Mouse (Mus musculus) naive thymus-derived CD4-positive, alpha-beta T cell, adult 5 months (primary cell): ENCODE results near the gene Amt. TPM values are rescaled to one million over a fixed set of nuclear protein-coding genes. Genes with fewer than 3 reads are reported as not detected.

Experiments
- polyA plus RNA-seq: library from polyadenylated mRNA; unstranded; fragments of 100-300 nt; shearing (Covaris generic); gene quantifications from one replicate; pipeline ENCODE4 v1.2.1, GENCODE M21; 2017

Gene Amt
- 0.32 TPM for polyA plus RNA-seq

DNA sequence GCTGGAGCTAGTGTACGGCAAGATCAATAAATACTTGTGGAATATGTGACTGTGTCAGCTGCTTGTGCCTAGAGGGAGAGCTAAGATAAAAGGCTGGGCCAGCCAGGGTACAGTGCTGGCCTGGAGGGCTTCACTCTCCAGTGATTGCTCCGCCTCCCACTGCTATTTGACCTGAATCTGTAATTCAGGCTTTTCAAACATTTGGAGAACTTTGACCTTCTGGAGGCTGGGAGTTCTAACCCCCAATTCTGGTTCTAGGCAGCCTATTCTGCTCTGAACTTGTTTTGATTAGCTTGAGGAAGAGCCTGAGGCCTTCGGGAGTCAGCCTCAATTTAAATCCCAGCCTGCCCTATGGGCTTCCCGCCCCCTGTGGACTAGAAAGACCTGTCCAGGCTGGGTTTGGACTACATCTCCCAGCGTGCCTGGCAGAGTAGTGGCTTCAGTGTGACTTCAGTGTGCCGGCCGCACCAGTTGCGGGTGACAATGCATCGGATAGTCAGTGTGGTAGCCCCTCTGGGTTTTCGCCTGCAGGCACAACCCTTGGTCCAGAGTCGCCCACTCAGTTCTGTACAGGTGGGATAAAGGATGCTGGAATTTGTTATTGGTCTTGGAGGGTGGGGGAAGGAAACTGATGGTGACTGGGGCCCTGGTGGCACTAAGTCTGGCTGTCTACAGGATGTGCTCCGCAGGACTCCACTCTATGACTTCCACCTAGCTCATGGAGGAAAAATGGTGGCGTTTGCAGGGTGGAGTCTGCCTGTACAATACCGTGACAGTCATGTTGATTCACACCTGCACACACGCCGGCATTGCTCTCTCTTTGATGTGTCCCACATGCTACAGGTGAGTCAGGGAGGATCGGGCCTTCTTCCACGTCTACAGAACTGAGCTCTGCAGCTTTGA is at the start of gene Amt:
Gene Amt (plus strand): TSS at position 401 of the 903 bp plus-strand sequence.

DNA sequence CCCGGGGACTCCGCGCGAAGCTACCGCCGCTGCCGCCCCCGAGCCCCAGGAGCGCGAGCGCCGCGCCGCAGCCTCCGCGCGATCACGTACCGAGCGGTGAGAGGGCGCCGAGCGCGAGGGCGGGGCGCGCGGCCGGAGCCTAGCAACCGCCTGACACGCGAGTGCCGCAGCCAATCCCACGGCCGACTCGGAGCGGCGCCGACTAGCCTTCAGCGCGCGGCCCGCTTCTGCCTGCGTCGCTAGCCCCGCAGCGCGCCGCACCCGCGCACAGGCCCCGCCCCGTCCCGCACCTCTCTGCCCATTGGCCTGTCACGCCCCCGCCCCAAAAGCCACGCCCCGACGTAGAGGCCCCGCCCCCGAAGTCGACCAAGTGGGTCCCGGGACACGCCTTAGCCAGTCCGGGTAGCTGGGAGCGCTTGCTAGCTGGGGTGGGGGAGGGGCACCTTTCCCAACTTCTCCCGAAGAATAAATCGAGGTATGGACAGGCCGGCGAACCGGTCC is 32.9 kb upstream of the Amt start, which contains the start of gene Dag1:
Gene Dag1 (minus strand): TSS at position 269 of the 501 bp plus-strand sequence.

DNA sequence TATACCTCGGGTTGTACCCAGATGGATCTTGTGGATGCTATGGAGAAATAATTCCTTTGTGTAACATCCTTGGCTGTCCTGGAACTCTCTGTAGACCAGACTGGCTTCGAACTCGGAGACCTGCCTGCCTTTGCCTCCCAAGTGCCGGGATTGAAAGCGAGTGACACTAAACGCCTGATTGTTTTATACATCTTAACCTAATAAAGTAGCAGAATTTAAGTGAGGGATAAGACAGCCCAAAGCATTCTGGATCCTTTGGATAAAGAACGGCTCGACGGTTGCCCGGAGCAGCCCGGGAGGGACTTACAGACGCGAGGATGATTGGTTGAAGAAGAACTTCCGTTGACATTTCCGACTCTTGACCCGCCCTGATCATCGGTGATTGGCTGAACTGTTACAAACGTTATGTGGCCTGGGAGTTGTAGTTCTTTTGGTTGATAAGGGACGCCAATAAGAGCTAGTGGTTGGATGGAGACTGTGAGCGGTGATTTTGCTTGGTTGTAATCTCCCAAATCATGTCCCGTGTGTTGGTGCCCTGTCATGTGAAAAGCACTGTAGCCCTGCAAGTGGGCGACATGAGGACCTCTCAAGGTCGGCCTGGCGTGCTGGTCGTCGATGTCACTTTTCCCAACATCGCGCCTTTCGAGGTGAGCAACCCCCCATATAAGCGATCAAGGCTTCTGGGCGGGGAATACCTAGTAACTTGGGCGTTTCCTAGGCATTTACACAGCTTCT is 6.5 kb upstream of the Amt start, which contains the start of gene Nicn1:
Gene Nicn1 (plus strand): TSS at position 414 of the 735 bp plus-strand sequence.

DNA sequence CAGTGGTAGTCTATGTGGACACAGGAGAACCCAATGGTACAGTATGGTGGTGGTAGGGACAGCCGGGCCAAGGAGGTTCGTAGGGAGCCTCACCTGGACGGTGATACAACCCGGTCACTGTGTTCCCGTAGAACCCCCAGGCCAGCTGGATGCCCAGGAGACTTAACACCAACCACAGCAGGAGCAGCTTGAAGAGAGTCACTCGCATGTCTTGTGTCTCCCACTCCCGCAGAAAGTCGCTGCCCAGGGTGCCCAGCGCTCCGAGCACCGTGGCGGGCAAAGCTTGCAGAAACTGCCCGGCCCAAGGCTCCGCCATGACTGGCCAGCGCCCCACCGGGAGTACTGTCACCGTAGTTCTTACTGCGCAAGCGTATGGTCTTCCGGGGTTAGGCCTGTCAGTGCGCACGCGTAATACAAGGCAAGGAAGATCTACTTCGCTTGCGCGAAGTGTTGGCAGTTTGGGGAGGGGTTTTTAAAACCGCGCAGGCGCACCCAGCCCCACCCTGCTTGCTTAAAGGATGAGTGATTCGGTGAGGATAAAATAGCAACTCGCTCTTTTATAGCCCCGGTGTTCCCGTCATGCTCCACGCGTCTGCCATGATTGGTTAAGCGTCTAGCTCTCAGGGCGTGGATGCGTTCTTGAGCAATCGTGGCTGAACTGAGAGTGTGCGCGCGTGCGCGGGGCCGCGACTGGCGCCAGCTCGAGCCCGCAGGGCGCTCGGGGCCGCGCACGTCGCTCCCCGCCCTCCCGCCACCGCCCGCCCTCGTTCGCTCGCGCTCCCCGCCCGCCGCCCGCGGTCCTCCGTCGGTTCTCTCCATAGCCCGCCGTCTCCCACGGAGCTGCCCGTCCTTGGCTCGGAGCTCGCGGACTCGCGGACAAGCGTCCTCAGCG is 9.2 kb downstream of the Amt start, which contains the start of the genes Rhoa and Tcta:
Gene Rhoa (plus strand): TSS at position 501 of the 892 bp plus-strand sequence.
Gene Tcta (minus strand): TSS at position 532 of the 892 bp plus-strand sequence.

DNA sequence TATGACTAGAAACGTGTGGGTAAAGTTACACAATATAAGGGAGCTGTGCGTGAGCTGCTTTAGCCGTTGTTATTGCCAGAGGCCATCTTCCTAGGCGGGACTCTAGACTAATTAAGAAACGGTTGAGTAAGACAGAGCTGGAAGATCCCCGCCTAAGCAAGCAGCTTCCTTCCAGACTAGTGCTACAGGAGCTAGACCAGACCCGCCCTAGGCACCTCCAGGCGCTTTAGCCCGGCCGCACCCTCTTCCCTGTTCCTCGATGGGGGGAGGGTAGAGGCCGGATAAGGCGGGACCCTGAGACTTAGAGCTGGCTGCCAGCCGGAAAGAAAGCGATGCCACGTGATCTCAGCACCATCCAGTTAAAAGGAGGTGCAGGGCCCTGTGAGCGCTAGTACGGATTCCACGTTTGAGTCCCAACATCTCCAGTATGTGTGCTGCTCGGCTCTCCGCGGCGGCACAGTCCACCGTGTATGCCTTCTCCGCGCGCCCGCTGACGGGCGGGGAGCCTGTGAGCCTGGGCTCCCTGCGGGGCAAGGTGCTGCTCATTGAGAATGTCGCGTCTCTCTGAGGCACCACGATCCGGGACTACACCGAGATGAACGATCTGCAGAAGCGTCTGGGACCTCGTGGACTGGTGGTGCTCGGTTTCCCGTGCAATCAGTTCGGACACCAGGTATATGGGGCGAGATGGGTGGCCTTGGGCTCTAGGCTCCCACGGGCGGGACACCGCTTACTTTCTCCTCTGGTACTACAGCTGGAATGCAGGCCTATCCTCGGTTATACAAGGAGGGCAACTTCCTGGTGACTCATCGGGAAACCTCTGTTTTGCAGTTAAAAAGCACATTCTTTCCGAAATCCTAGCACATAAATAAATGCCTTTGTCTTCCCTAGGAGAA is 42.5 kb downstream of the Amt start, which contains the start of gene Gpx1:
Gene Gpx1 (plus strand): TSS at position 18 of the 896 bp plus-strand sequence.

GRCm38 (mm10) chr9:108347540-108348289 is 51.1 kb downstream of the Amt start, which contains the start of gene Usp4:
Gene Usp4 (plus strand): TSS chr9:108347853.

Other genes starting within 250 kb of the Amt start
- gene Gmppb, start 247.6 kb upstream of the Amt start, polyA plus RNA-seq: 14.5 TPM
- 0.85 TPM for gene Amigo3, start 243.7 kb upstream of the Amt start, polyA plus RNA-seq
- 2.0 TPM for gene Mst1, start 216.4 kb upstream of the Amt start, polyA plus RNA-seq
- 116 TPM for gene Rnf123, start 213.5 kb upstream of the Amt start, polyA plus RNA-seq
- 71.3 TPM for gene Apeh, start 202.2 kb upstream of the Amt start, polyA plus RNA-seq
- gene Bsn, start 106.5 kb upstream of the Amt start, polyA plus RNA-seq: 0.12 TPM
- gene Dag1, start 32.9 kb upstream of the Amt start, polyA plus RNA-seq: 25.2 TPM
- 2.8 TPM for gene Nicn1, start 6.4 kb upstream of the Amt start, polyA plus RNA-seq
- 480 TPM for gene Rhoa, start 9.3 kb downstream of the Amt start, polyA plus RNA-seq
- gene Tcta, start 9.3 kb downstream of the Amt start, polyA plus RNA-seq: 8.6 TPM
- gene Gpx1, start 42.0 kb downstream of the Amt start, polyA plus RNA-seq: 219 TPM
- 119 TPM for gene Usp4, start 51.0 kb downstream of the Amt start, polyA plus RNA-seq
- 1.9 TPM for gene 1700102P08Rik, start 96.0 kb downstream of the Amt start, polyA plus RNA-seq
- gene Ccdc36, start 131.6 kb downstream of the Amt start, polyA plus RNA-seq: 0.11 TPM
- not detected for gene BC048562, start 139.6 kb downstream of the Amt start, polyA plus RNA-seq
- gene Ccdc71, start 163.7 kb downstream of the Amt start, polyA plus RNA-seq: 43.7 TPM
- 13.7 TPM for gene Klhdc8b, start 164.7 kb downstream of the Amt start, polyA plus RNA-seq
- 0.57 TPM for gene Lamb2, start 182.9 kb downstream of the Amt start, polyA plus RNA-seq
- 208 TPM for gene Usp19, start 193.7 kb downstream of the Amt start, polyA plus RNA-seq
- gene Qars, start 210.9 kb downstream of the Amt start, polyA plus RNA-seq: 76.9 TPM
- 193 TPM for gene Qrich1, start 220.0 kb downstream of the Amt start, polyA plus RNA-seq